Mouse (Mus musculus) B cell, adult 2 months (primary cell): ENCODE measurements around the gene Mef2a.

Source experiments
- DNase-seq, 2 experiments: peaks; one replicate each; pipeline ENCODE4 v3.0.0; 2022

The Mef2a gene

GRCm38 (mm10) chr7:67206496-67206895, 166.2 kb downstream of the Mef2a start:
- DNase-seq: no peak

DNA sequence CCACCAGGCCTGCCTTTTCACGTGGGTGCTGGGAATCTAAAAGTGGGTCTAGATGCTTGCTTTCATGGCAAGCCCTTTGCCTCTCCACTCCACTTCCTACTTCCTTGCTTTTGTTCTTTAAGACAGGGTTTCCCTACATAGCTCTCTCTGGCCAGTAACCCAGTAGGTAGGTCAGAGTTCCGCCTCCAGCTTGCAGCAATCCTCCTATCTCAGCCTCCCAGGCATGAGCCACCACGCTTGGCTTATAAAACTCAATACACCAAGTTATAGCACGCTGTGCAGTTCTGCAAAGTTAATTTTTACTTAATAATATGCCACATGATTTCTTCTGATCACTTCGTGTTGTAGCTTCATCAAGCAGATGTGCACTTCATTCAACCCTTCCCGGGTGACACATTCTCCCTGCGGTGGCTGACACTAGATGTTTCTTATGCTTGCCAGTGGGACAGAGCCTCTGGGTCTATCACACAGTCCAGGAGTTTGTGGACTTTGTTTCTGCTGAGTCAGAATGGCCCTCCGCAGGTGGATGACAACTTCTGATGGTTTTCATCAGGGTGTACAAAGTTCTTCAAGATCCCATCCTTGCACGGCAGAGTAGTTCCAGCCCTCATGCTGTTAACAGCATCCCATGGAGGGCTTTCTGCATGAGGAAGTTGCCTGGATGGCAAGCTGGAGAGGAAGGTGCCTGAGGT, 166.8 kb downstream of the Mef2a start:
- DNase-seq: no peak

DNA sequence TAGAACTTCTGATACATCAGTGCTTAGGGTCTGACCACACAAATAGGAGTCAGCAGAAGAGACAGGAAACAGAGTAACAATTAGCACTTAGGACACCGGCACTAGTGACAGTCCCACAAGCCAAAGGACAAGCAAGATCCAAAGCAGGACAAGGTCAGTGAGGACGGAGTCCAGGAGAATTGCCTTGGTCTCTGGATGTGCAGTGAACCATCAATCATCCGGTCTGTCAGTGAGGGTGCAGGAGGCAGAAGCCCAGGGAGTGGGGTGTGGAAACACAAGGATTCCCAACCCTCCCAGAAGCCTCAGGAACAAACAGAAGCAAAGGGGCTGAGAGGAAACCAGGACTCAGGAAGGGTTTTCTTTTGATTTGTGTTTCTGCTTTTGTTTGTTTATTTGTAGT, 169.0 kb downstream of the Mef2a start:
- no peak for DNase-seq

GRCm38 (mm10) chr7:67199412-67199811, 173.2 kb downstream of the Mef2a start:
- peak; percentile 54 to 56 for DNase-seq

GRCm38 (mm10) chr7:67183786-67184185, 188.9 kb downstream of the Mef2a start:
- DNase-seq: no peak
